Mouse (Mus musculus) layer of hippocampus, postnatal 36 days (tissue): ENCODE measurements at regions not wholly inside any gene's neighbourhood (a gene's known extent, or its start where the extent isn't known, plus 50 kb on each side); places are given as distances from the start of the nearest gene placed in this dataset.
A peak's percentile ranks its signal among the peaks of the same experiment; 100 is the strongest.
"Not testable (repeated sequence)": the region's sequence is repeated elsewhere in the genome, so short reads cannot be mapped to it uniquely, and the experiment has no call there.

Experiments
- DNase-seq, 2 experiments: peaks; one replicate each; pipeline ENCODE4 v3.0.0; 2022

GRCm38 (mm10) chr16:82430384-82430783 is 397.8 kb upstream of the Gm21833 start:
- no peak for DNase-seq

GRCm38 (mm10) chr16:82431075-82431474 is 397.1 kb upstream of the Gm21833 start:
- no peak for DNase-seq

GRCm38 (mm10) chr16:82431811-82432210 is 396.4 kb upstream of the Gm21833 start:
- peak; percentile 7 to 29 for DNase-seq

GRCm38 (mm10) chr16:82460872-82461271 is 367.3 kb upstream of the Gm21833 start:
- no peak for DNase-seq

GRCm38 (mm10) chr16:82470736-82471387 is 357.3 kb upstream of the Gm21833 start:
- DNase-seq = no peak

GRCm38 (mm10) chr16:82520406-82520805 is 307.8 kb upstream of the Gm21833 start:
- no peak for DNase-seq

- no peak for DNase-seq
Observed at GRCm38 (mm10) chr16:82521582-82521981, 306.6 kb upstream of the Gm21833 start.

- DNase-seq = no peak
Observed at GRCm38 (mm10) chr16:82564361-82564760, 263.8 kb upstream of the Gm21833 start.

GRCm38 (mm10) chr16:82596461-82596860 is 231.7 kb upstream of the Gm21833 start:
- DNase-seq = not testable (repeated sequence)

- no peak for DNase-seq
Observed at GRCm38 (mm10) chr16:82602038-82602437, 226.1 kb upstream of the Gm21833 start.
